In genomic region chr2:25210686-25211085, GRCm38 (mm10) we compare ENCODE assay signal across 8 mouse cellular contexts. TPM values are rescaled to one million over a fixed set of nuclear protein-coding genes. Genes with fewer than 3 reads are reported as not detected.
A peak's percentile ranks its signal among the peaks of the same experiment; 100 is the strongest.
DNase-seq lines count a peak whose midpoint lies in the region; ATAC-seq and TF ChIP-seq lines count a peak whose summit lies in the region.

No protein-coding gene starts in this region.

- peak overlapping the region; percentile 94 for H3K9ac ChIP-seq in forebrain, embryonic 13.5 days
- H3K9ac ChIP-seq in liver, embryonic 12.5 days, result peak overlapping the region; percentile 93
- peak overlapping the region; percentile 97 for H3K9ac ChIP-seq in stomach, embryonic 16.5 days (ENCODE audit: low read length)

- peaks cover 9% of the 10 kb centered on the region; the same call in 1 of the 2 replicates for H3K4me1 ChIP-seq in spleen, adult 2 months (ENCODE audit: control insufficient read depth, insufficient read depth, insufficient read length)
- H3K4me1 ChIP-seq in forebrain, embryonic 13.5 days, result peaks cover 29% of the 10 kb centered on the region
- H3K4me1 ChIP-seq in liver, embryonic 12.5 days, result peaks cover 31% of the 10 kb centered on the region
- H3K4me1 ChIP-seq in stomach, embryonic 16.5 days (ENCODE audit: control insufficient read depth, insufficient read depth, low read length), result peaks cover 17% of the 10 kb centered on the region

- TF ChIP-seq POLR2A in spleen, adult 2 months (IDR thresholded peaks at IDR 0.05; ENCODE audit: low read depth, low read length), result no peak

- peaks cover 12% of the 10 kb centered on the region for H3K36me3 ChIP-seq in spleen, adult 2 months (ENCODE audit: control insufficient read depth, insufficient read depth, low read length)
- peaks cover 31% of the 10 kb centered on the region for H3K36me3 ChIP-seq in forebrain, embryonic 13.5 days (ENCODE audit: poor library complexity, severe bottlenecking)
- peaks cover 41% of the 10 kb centered on the region for H3K36me3 ChIP-seq in liver, embryonic 12.5 days
- 0 out of 2 replicates have a peak, but pooled peaks cover 4% of the 10 kb centered on the region for H3K36me3 ChIP-seq in stomach, embryonic 16.5 days (ENCODE audit: control insufficient read depth, insufficient read depth, low read length)

- WGBS in spleen, adult 2 months, result under 1% methylated on average over 24 of the region's 24 CpGs
- under 1% methylated on average over 24 of the region's 24 CpGs for WGBS in forebrain, embryonic 13.5 days
- 0% methylated on average over 24 of the region's 24 CpGs for WGBS in liver, embryonic 12.5 days (ENCODE audit: insufficient replicate concordance)
- under 1% methylated on average over 24 of the region's 24 CpGs for WGBS in stomach, embryonic 16.5 days

- ATAC-seq in forebrain, embryonic 13.5 days, result peak; percentile 42; the same call in 1 of the 2 replicates
- ATAC-seq in liver, embryonic 12.5 days, result peak; percentile 35
- peak; percentile 18; the same call in 1 of the 2 replicates for ATAC-seq in stomach, embryonic 16.5 days (ENCODE audit: insufficient read depth, low FRiP score)

- no peak for TF ChIP-seq CTCF in spleen, adult 2 months (IDR thresholded peaks at IDR 0.05; ENCODE audit: extremely low read depth, insufficient read depth, insufficient read length, insufficient replicate concordance)

- H3K27ac ChIP-seq in spleen, adult 2 months (ENCODE audit: insufficient read depth, low read length), result peak overlapping the region; percentile 92
- peak overlapping the region; percentile 78 for H3K27ac ChIP-seq in forebrain, embryonic 13.5 days
- H3K27ac ChIP-seq in liver, embryonic 12.5 days, result peak overlapping the region; percentile 88
- H3K27ac ChIP-seq in stomach, embryonic 16.5 days (ENCODE audit: low read length), result peak overlapping the region; percentile 81

- DNase-seq in spleen, adult 2 months (ENCODE audit: low read depth in 1 of 2, low spot score in 2 of 2), result no peak
- DNase-seq in spleen, postnatal 4 days (ENCODE audit: low spot score in 2 of 2), result no peak
- no peak for DNase-seq in right cerebral cortex, postnatal 4 days
- DNase-seq in layer of hippocampus, adult 9-10 months (ENCODE audit: low spot score), result no peak
- no peak for DNase-seq in kidney, postnatal 14 days

- peak overlapping the region; percentile 91 for H3K4me3 ChIP-seq in spleen, adult 2 months (ENCODE audit: extremely low read depth, insufficient read depth, insufficient read length)
- H3K4me3 ChIP-seq in forebrain, embryonic 13.5 days, result peak overlapping the region; percentile 92
- peak overlapping the region; percentile 83 for H3K4me3 ChIP-seq in liver, embryonic 12.5 days
- H3K4me3 ChIP-seq in stomach, embryonic 16.5 days (replicated peaks; ENCODE audit: low read length), result peak overlapping the region; percentile 92

- no peaks in the 10 kb centered on the region for H3K9me3 ChIP-seq in forebrain, embryonic 13.5 days (replicated peaks)
- no peaks in the 10 kb centered on the region for H3K9me3 ChIP-seq in liver, embryonic 12.5 days (replicated peaks)
- H3K9me3 ChIP-seq in stomach, embryonic 16.5 days (replicated peaks; ENCODE audit: control insufficient read depth, low read length), result no peaks in the 10 kb centered on the region

- H3K27me3 ChIP-seq in spleen, adult 2 months (ENCODE audit: control insufficient read depth, insufficient read depth, low read length), result no peaks in the 10 kb centered on the region
- no peaks in the 10 kb centered on the region; the same call in 1 of the 2 replicates for H3K27me3 ChIP-seq in forebrain, embryonic 13.5 days
- peaks cover 18% of the 10 kb centered on the region for H3K27me3 ChIP-seq in liver, embryonic 12.5 days (replicated peaks)
- H3K27me3 ChIP-seq in stomach, embryonic 16.5 days (ENCODE audit: control insufficient read depth, insufficient read depth, low read length), result no peaks in the 10 kb centered on the region

- peak overlapping the region; percentile 89 for H3K4me2 ChIP-seq in forebrain, embryonic 13.5 days
- peak overlapping the region; percentile 87 for H3K4me2 ChIP-seq in liver, embryonic 12.5 days
- H3K4me2 ChIP-seq in stomach, embryonic 16.5 days (ENCODE audit: low read depth, low read length), result peak overlapping the region; percentile 89

RNA-seq across cellular contexts. Expression of gene Nelfb, which starts 0.6 kb away (rescaled TPM):
- 61.6 and 68.1 TPM in 2 replicates for polyA plus RNA-seq in spleen, adult 2 months (2012; rRNA removed)
- polyA plus RNA-seq in forebrain, embryonic 13.5 days (2015; fragmentation: Nextera tagmentation; extraction: Ambion mirVana), result 95.4 and 104 TPM in 2 replicates
- polyA plus RNA-seq in liver, embryonic 12.5 days (2016; fragmentation: Nextera tagmentation; extraction: Ambion mirVana), result 56.7 and 61.5 TPM in 2 replicates
- 102 and 109 TPM in 2 replicates for polyA plus RNA-seq in stomach, embryonic 16.5 days (2015; fragmentation: Nextera tagmentation; extraction: Ambion mirVana)

RNA-seq across cellular contexts. Expression of gene Stpg3, which starts 3.8 kb away (rescaled TPM):
- 0.05 TPM in 1 of 2 replicates, not detected in the other for polyA plus RNA-seq in spleen, adult 2 months (2012; rRNA removed)
- polyA plus RNA-seq in forebrain, embryonic 13.5 days (2015; fragmentation: Nextera tagmentation; extraction: Ambion mirVana), result not detected in 2 replicates
- polyA plus RNA-seq in liver, embryonic 12.5 days (2016; fragmentation: Nextera tagmentation; extraction: Ambion mirVana), result not detected in 2 replicates
- 0.06 TPM in 1 of 2 replicates, not detected in the other for polyA plus RNA-seq in stomach, embryonic 16.5 days (2015; fragmentation: Nextera tagmentation; extraction: Ambion mirVana)

RNA-seq across cellular contexts. Expression of gene Fam166a, which starts 7.9 kb away (rescaled TPM):
- 0.11 and 0.16 TPM in 2 replicates for polyA plus RNA-seq in spleen, adult 2 months (2012; rRNA removed)
- 0.21 TPM in 1 of 2 replicates, not detected in the other for polyA plus RNA-seq in forebrain, embryonic 13.5 days (2015; fragmentation: Nextera tagmentation; extraction: Ambion mirVana)
- polyA plus RNA-seq in liver, embryonic 12.5 days (2016; fragmentation: Nextera tagmentation; extraction: Ambion mirVana), result 1.2 TPM in 1 of 2 replicates, not detected in the other
- polyA plus RNA-seq in stomach, embryonic 16.5 days (2015; fragmentation: Nextera tagmentation; extraction: Ambion mirVana), result not detected in 2 replicates

RNA-seq across cellular contexts. Expression of gene Tubb4b, which starts 13.8 kb away (rescaled TPM):
- polyA plus RNA-seq in spleen, adult 2 months (2012; rRNA removed), result 222 and 307 TPM in 2 replicates
- 448 and 518 TPM in 2 replicates for polyA plus RNA-seq in forebrain, embryonic 13.5 days (2015; fragmentation: Nextera tagmentation; extraction: Ambion mirVana)
- 901 and 931 TPM in 2 replicates for polyA plus RNA-seq in liver, embryonic 12.5 days (2016; fragmentation: Nextera tagmentation; extraction: Ambion mirVana)
- 631 and 720 TPM in 2 replicates for polyA plus RNA-seq in stomach, embryonic 16.5 days (2015; fragmentation: Nextera tagmentation; extraction: Ambion mirVana)

RNA-seq across cellular contexts. Expression of gene Tor4a, which starts 14.0 kb away (rescaled TPM):
- polyA plus RNA-seq in spleen, adult 2 months (2012; rRNA removed), result 77.5 and 104 TPM in 2 replicates
- polyA plus RNA-seq in forebrain, embryonic 13.5 days (2015; fragmentation: Nextera tagmentation; extraction: Ambion mirVana), result 0.66 and 0.78 TPM in 2 replicates
- 7.2 and 7.4 TPM in 2 replicates for polyA plus RNA-seq in liver, embryonic 12.5 days (2016; fragmentation: Nextera tagmentation; extraction: Ambion mirVana)
- polyA plus RNA-seq in stomach, embryonic 16.5 days (2015; fragmentation: Nextera tagmentation; extraction: Ambion mirVana), result 16.8 and 19.2 TPM in 2 replicates
